Mouse (Mus musculus): ENCODE data around the gene Tln1.

The Tln1 gene

GRCm38 (mm10) chr4:43579256-43579655 is 16.8 kb upstream of the Tln1 start:
- ATAC-seq (ENCODE audit: insufficient number of reproducible peaks, low FRiP score, low TSS enrichment), result no peak

- peak; percentile 91 for ATAC-seq (ENCODE audit: insufficient number of reproducible peaks, low FRiP score, low TSS enrichment)
Observed at GRCm38 (mm10) chr4:43578376-43579204, 16.1 kb upstream of the Tln1 start, which contains the start of the genes Rgp1 and Gba2. Gene Rgp1 (plus strand): TSS chr4:43578715. Gene Gba2 (minus strand): TSS chr4:43578873.

GRCm38 (mm10) chr4:43577237-43577881 is 14.9 kb upstream of the Tln1 start:
- ATAC-seq (ENCODE audit: insufficient number of reproducible peaks, low FRiP score, low TSS enrichment), result no peak

- no peak for ATAC-seq (ENCODE audit: insufficient number of reproducible peaks, low FRiP score, low TSS enrichment)
Observed at GRCm38 (mm10) chr4:43575356-43575755, 12.9 kb upstream of the Tln1 start.

- ATAC-seq (ENCODE audit: insufficient number of reproducible peaks, low FRiP score, low TSS enrichment), result no peak
Observed at GRCm38 (mm10) chr4:43573561-43573960, 11.1 kb upstream of the Tln1 start.

GRCm38 (mm10) chr4:43571395-43572045 is 9.0 kb upstream of the Tln1 start:
- ATAC-seq (ENCODE audit: insufficient number of reproducible peaks, low FRiP score, low TSS enrichment), result no peak

GRCm38 (mm10) chr4:43567140-43567539 is 4.6 kb upstream of the Tln1 start:
- ATAC-seq (ENCODE audit: insufficient number of reproducible peaks, low FRiP score, low TSS enrichment), result no peak

GRCm38 (mm10) chr4:43564231-43564630 is 1.7 kb upstream of the Tln1 start:
- ATAC-seq (ENCODE audit: insufficient number of reproducible peaks, low FRiP score, low TSS enrichment), result no peak

- ATAC-seq (ENCODE audit: insufficient number of reproducible peaks, low FRiP score, low TSS enrichment), result no peak
Observed at GRCm38 (mm10) chr4:43563601-43563875, 1.0 kb upstream of the Tln1 start.

- ATAC-seq (ENCODE audit: insufficient number of reproducible peaks, low FRiP score, low TSS enrichment), result peak; percentile 9; the same call in 1 of the 2 replicates
Observed at GRCm38 (mm10) chr4:43562769-43563600, 494 bp upstream of the Tln1 start.

- ATAC-seq (ENCODE audit: insufficient number of reproducible peaks, low FRiP score, low TSS enrichment), result peak; percentile 13; the same call in 1 of the 2 replicates
Observed at GRCm38 (mm10) chr4:43561436-43561996, 975 bp downstream of the Tln1 start.

GRCm38 (mm10) chr4:43560976-43561375 is 1.5 kb downstream of the Tln1 start:
- no peak for ATAC-seq (ENCODE audit: insufficient number of reproducible peaks, low FRiP score, low TSS enrichment)

- ATAC-seq (ENCODE audit: insufficient number of reproducible peaks, low FRiP score, low TSS enrichment), result no peak
Observed at GRCm38 (mm10) chr4:43560243-43560611, 2.3 kb downstream of the Tln1 start.

- ATAC-seq (ENCODE audit: insufficient number of reproducible peaks, low FRiP score, low TSS enrichment), result no peak
Observed at GRCm38 (mm10) chr4:43559519-43560242, 2.8 kb downstream of the Tln1 start.

- no peak for ATAC-seq (ENCODE audit: insufficient number of reproducible peaks, low FRiP score, low TSS enrichment)
Observed at GRCm38 (mm10) chr4:43558631-43559356, 3.7 kb downstream of the Tln1 start.

GRCm38 (mm10) chr4:43558028-43558630 is 4.4 kb downstream of the Tln1 start:
- ATAC-seq (ENCODE audit: insufficient number of reproducible peaks, low FRiP score, low TSS enrichment), result no peak

- no peak for ATAC-seq (ENCODE audit: insufficient number of reproducible peaks, low FRiP score, low TSS enrichment)
Observed at GRCm38 (mm10) chr4:43555926-43556325, 6.6 kb downstream of the Tln1 start.

GRCm38 (mm10) chr4:43553891-43554290 is 8.6 kb downstream of the Tln1 start:
- ATAC-seq (ENCODE audit: insufficient number of reproducible peaks, low FRiP score, low TSS enrichment), result no peak

Data from cerebellum, adult (tissue).